Mouse (Mus musculus): ENCODE results near the gene Map7d1.

DNA sequence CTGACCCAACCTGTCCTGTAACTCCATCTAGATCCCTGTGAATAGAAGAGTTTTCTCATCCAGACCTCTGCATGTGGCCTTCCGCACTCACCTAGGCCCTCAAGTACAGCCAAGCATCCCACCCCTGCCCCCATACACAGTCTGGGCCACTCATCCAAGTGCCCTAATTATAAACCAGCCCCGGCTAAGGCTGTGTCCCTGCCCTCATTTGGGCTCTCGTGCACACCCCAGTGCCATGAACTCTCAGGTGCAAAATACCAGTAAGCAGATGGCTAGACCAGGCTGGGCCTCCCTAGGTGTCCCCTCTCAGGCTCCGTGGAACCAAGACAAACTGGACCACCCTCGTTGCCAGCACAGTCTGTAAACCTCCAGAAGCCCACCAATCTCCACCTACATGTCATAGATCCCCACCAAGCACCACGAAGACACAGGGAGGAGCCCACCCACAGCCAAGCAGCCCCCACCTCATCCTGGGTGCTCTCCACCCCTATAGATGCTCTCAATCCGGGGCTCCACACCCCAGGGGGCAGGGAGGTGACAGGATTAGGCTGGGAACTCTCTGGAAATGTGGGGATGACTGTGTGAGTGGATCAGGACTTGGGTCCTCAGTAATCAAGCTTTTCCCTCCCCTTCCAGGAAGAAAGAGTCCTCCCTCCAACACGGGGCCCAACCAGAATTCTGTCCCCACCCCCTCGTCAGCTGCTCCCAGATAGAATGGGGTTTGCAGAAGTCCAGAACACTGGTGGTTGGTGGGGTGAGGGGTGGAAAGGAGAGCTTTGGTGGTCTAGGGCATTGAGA lies 1.6 kb downstream of the Map7d1 start:
- no peak for TF ChIP-seq CTCF (IDR thresholded peaks at IDR 0.05; ENCODE audit: control insufficient read depth, insufficient read depth, insufficient replicate concordance, low read depth, low read length)
- no peak for TF ChIP-seq POLR2A (IDR thresholded peaks at IDR 0.05; ENCODE audit: control insufficient read depth, low read depth, low read length)

Data from testis, adult 2 months (tissue).